Mouse (Mus musculus): ENCODE results near the gene Olfr1151.

GRCm38 (mm10) chr2:87843693-87844092, 12.0 kb upstream of the Olfr1151 start, which contains the start of gene Olfr1150-ps1:
- TF ChIP-seq EP300 (IDR thresholded peaks at IDR 0.05; ENCODE audit: low read depth) (no peak), CTCF (IDR thresholded peaks at IDR 0.05; ENCODE audit: low read depth) (no peak)

Measured in liver, postnatal 0 days (tissue).